Mouse (Mus musculus) limb, embryonic 12.5 days (tissue): ENCODE measurements around the gene Bod1. TPM values are rescaled to one million over a fixed set of nuclear protein-coding genes. Genes with fewer than 3 reads are reported as not detected.
A peak's percentile ranks its signal among the peaks of the same experiment; 100 is the strongest.

Experiments
- ATAC-seq: fragments of 200-750 bp; cut with Nextera tagmentation; 2 replicates; pipeline ENCODE4 v1.8.0; 2017; ENCODE audit warnings: low read depth, moderate TSS enrichment; ENCODE audit not compliant: insufficient number of reproducible peaks, insufficient read depth, low FRiP score, low TSS enrichment
- H3K27ac ChIP-seq: fragments of 300-500 bp; sonication (generic); 2 replicates; pipeline ENCODE4 v1.5.1; 2016; ENCODE audit warnings: mild to moderate bottlenecking, moderate library complexity
- H3K27me3 ChIP-seq: fragments of 300-500 bp; sonication (generic); 2 replicates; pipeline ENCODE4 v1.6.1; 2016; ENCODE audit warnings: mild to moderate bottlenecking, moderate library complexity
- H3K36me3 ChIP-seq: fragments of 300-500 bp; sonication (generic); 2 replicates; pipeline ENCODE4 v1.6.1; 2016; ENCODE audit warnings: mild to moderate bottlenecking, moderate library complexity
- H3K4me1 ChIP-seq: fragments of 300-500 bp; sonication (generic); replicated peaks from 2 replicates; pipeline ENCODE4 v1.6.1; 2016
- H3K4me2 ChIP-seq: fragments of 300-500 bp; sonication (generic); 2 replicates; pipeline ENCODE4 v1.6.1; 2016; ENCODE audit warnings: mild to moderate bottlenecking, moderate library complexity
- H3K4me3 ChIP-seq: fragments of 300-500 bp; sonication (generic); replicated peaks from 2 replicates; pipeline ENCODE4 v1.5.1; 2016; ENCODE audit warnings: mild to moderate bottlenecking
- H3K9ac ChIP-seq: fragments of 300-500 bp; sonication (generic); replicated peaks from 2 replicates; pipeline ENCODE4 v1.6.1; 2016; ENCODE audit warnings: mild to moderate bottlenecking, moderate library complexity
- H3K9me3 ChIP-seq: fragments of 300-500 bp; sonication (generic); 2 replicates; pipeline ENCODE4 v1.6.1; 2016; ENCODE audit warnings: mild to moderate bottlenecking, moderate library complexity
- WGBS: fragments of 180-500 bp; shearing (Covaris S2); methylation state at CpG from one replicate; pipeline ENCODE4 v1.1.7; 2016; 5-methylcytosine and 5-hydroxymethylcytosine counted together
- polyA plus RNA-seq: library from polyadenylated mRNA; unstranded; fragments of >200 nt; fragmentation: Nextera tagmentation; extraction: Ambion mirVana; gene quantifications from 2 replicates; pipeline ENCODE4 v1.2.1, GENCODE M21; 2016

Bod1 gene
- polyA plus RNA-seq, 1 experiment from 2014 or later: 122 TPM

GRCm38 (mm10) chr11:31664186-31664585, 7.5 kb downstream of the Bod1 start:
- no peak overlapping the region for H3K4me3 ChIP-seq
- no peaks in the 10 kb centered on the region for H3K9me3 ChIP-seq
- H3K36me3 ChIP-seq: peaks cover 79% of the 10 kb centered on the region
- no peak overlapping the region for H3K27ac ChIP-seq
- no peaks in the 10 kb centered on the region for H3K4me1 ChIP-seq
- WGBS: 78% methylated on average over 2 of the region's 2 CpGs
- H3K27me3 ChIP-seq: no peaks in the 10 kb centered on the region
- no peak for ATAC-seq
- H3K4me2 ChIP-seq: no peak overlapping the region
- no peak overlapping the region for H3K9ac ChIP-seq

GRCm38 (mm10) chr11:31663501-31663900, 8.2 kb downstream of the Bod1 start:
- ATAC-seq: no peak
- Histone ChIP-seq H3K27me3 (no peaks in the 10 kb centered on the region), H3K4me2 (no peak overlapping the region), H3K36me3 (peaks cover 72% of the 10 kb centered on the region), H3K9me3 (no peaks in the 10 kb centered on the region), H3K27ac (no peak overlapping the region), H3K4me1 (no peaks in the 10 kb centered on the region), H3K9ac (no peak overlapping the region), H3K4me3 (no peak overlapping the region)
- WGBS: 69% methylated on average over 4 of the region's 4 CpGs

- Histone ChIP-seq H3K4me2 (no peak overlapping the region), H3K27ac (peak overlapping the region; percentile 8; the same call in 1 of the 2 replicates), H3K9me3 (no peaks in the 10 kb centered on the region), H3K27me3 (no peaks in the 10 kb centered on the region), H3K4me1 (no peaks in the 10 kb centered on the region), H3K9ac (no peak overlapping the region), H3K4me3 (no peak overlapping the region), H3K36me3 (peaks cover 69% of the 10 kb centered on the region)
- 84% methylated on average over 5 of the region's 5 CpGs for WGBS
- no peak for ATAC-seq
Observed at GRCm38 (mm10) chr11:31662872-31663446, 8.7 kb downstream of the Bod1 start.

GRCm38 (mm10) chr11:31662214-31662613, 9.5 kb downstream of the Bod1 start:
- Histone ChIP-seq H3K36me3 (peaks cover 61% of the 10 kb centered on the region), H3K9ac (no peak overlapping the region), H3K9me3 (no peaks in the 10 kb centered on the region), H3K4me1 (no peaks in the 10 kb centered on the region), H3K27ac (no peak overlapping the region), H3K4me3 (no peak overlapping the region), H3K27me3 (no peaks in the 10 kb centered on the region), H3K4me2 (no peak overlapping the region)
- WGBS: 95% methylated on average over 7 of the region's 7 CpGs
- no peak for ATAC-seq

GRCm38 (mm10) chr11:31657806-31658175, 13.9 kb downstream of the Bod1 start:
- no peak for ATAC-seq
- H3K4me2 ChIP-seq: no peak overlapping the region
- H3K27me3 ChIP-seq: no peaks in the 10 kb centered on the region
- H3K9ac ChIP-seq: no peak overlapping the region
- no peaks in the 10 kb centered on the region for H3K4me1 ChIP-seq
- H3K36me3 ChIP-seq: peaks cover 18% of the 10 kb centered on the region; the same call in 1 of the 2 replicates
- H3K4me3 ChIP-seq: no peak overlapping the region
- H3K9me3 ChIP-seq: no peaks in the 10 kb centered on the region
- no peak overlapping the region for H3K27ac ChIP-seq

- Histone ChIP-seq H3K4me3 (no peak overlapping the region), H3K27me3 (no peaks in the 10 kb centered on the region), H3K27ac (no peak overlapping the region), H3K4me2 (no peak overlapping the region), H3K4me1 (no peaks in the 10 kb centered on the region), H3K36me3 (peaks cover 13% of the 10 kb centered on the region; the same call in 1 of the 2 replicates), H3K9ac (no peak overlapping the region), H3K9me3 (peaks cover 4% of the 10 kb centered on the region; the same call in 1 of the 2 replicates)
- no peak for ATAC-seq
- WGBS: 76% methylated on average over 5 of the region's 5 CpGs
Observed at GRCm38 (mm10) chr11:31657168-31657805, 14.4 kb downstream of the Bod1 start.

GRCm38 (mm10) chr11:31649507-31649906, 22.2 kb downstream of the Bod1 start:
- 70% methylated on average over 2 of the region's 2 CpGs for WGBS
- peaks cover 4% of the 10 kb centered on the region; the same call in 1 of the 2 replicates for H3K4me1 ChIP-seq

GRCm38 (mm10) chr11:31647268-31647667, 24.4 kb downstream of the Bod1 start:
- Histone ChIP-seq H3K4me3 (no peak overlapping the region), H3K9me3 (no peaks in the 10 kb centered on the region), H3K9ac (no peak overlapping the region), H3K27ac (no peak overlapping the region), H3K4me2 (no peak overlapping the region), H3K4me1 (peaks cover 4% of the 10 kb centered on the region; the same call in 1 of the 2 replicates), H3K27me3 (no peaks in the 10 kb centered on the region), H3K36me3 (no peaks in the 10 kb centered on the region)
- ATAC-seq: no peak
- WGBS: 82% methylated on average over 10 of the region's 10 CpGs

More at GRCm38 (mm10) chr11:31649507-31649906, 22.2 kb downstream of the Bod1 start:
- Histone ChIP-seq H3K4me2 (no peak overlapping the region), H3K36me3 (no peaks in the 10 kb centered on the region), H3K4me3 (no peak overlapping the region), H3K27ac (no peak overlapping the region), H3K9ac (no peak overlapping the region), H3K27me3 (no peaks in the 10 kb centered on the region), H3K9me3 (peaks cover 4% of the 10 kb centered on the region; the same call in 1 of the 2 replicates)
- no peak for ATAC-seq

GRCm38 (mm10) chr11:31646571-31646970, 25.1 kb downstream of the Bod1 start:
- Histone ChIP-seq H3K27me3 (no peaks in the 10 kb centered on the region), H3K4me2 (no peak overlapping the region), H3K36me3 (no peaks in the 10 kb centered on the region), H3K9me3 (no peaks in the 10 kb centered on the region), H3K4me3 (no peak overlapping the region), H3K4me1 (peaks cover 4% of the 10 kb centered on the region; the same call in 1 of the 2 replicates), H3K27ac (no peak overlapping the region), H3K9ac (no peak overlapping the region)
- 83% methylated on average over 1 of the region's 1 CpGs for WGBS
- no peak for ATAC-seq

GRCm38 (mm10) chr11:31643120-31643519, 28.6 kb downstream of the Bod1 start:
- Histone ChIP-seq H3K27ac (no peak overlapping the region), H3K27me3 (no peaks in the 10 kb centered on the region), H3K36me3 (no peaks in the 10 kb centered on the region), H3K4me1 (no peaks in the 10 kb centered on the region), H3K4me2 (no peak overlapping the region), H3K9ac (no peak overlapping the region), H3K9me3 (no peaks in the 10 kb centered on the region), H3K4me3 (no peak overlapping the region)
- 62% methylated on average over 6 of the region's 6 CpGs for WGBS
- ATAC-seq: no peak

GRCm38 (mm10) chr11:31641066-31641810, 30.4 kb downstream of the Bod1 start:
- Histone ChIP-seq H3K9me3 (no peaks in the 10 kb centered on the region), H3K36me3 (no peaks in the 10 kb centered on the region), H3K4me3 (no peak overlapping the region), H3K4me1 (0 out of 2 replicates have a peak, but pooled peaks cover 3% of the 10 kb centered on the region), H3K9ac (no peak overlapping the region), H3K27ac (no peak overlapping the region), H3K4me2 (no peak overlapping the region), H3K27me3 (no peaks in the 10 kb centered on the region)
- ATAC-seq: no peak
- WGBS: 47% methylated on average over 3 of the region's 3 CpGs
